Mouse (Mus musculus) NIH3T3 (cell line): ENCODE results near the gene Cdc37.

Experiments
- DNase-seq: peaks from one replicate; pipeline ENCODE4 v3.0.0-alpha.2; 2012; ENCODE audit warnings: low read depth

The Cdc37 gene

DNA sequence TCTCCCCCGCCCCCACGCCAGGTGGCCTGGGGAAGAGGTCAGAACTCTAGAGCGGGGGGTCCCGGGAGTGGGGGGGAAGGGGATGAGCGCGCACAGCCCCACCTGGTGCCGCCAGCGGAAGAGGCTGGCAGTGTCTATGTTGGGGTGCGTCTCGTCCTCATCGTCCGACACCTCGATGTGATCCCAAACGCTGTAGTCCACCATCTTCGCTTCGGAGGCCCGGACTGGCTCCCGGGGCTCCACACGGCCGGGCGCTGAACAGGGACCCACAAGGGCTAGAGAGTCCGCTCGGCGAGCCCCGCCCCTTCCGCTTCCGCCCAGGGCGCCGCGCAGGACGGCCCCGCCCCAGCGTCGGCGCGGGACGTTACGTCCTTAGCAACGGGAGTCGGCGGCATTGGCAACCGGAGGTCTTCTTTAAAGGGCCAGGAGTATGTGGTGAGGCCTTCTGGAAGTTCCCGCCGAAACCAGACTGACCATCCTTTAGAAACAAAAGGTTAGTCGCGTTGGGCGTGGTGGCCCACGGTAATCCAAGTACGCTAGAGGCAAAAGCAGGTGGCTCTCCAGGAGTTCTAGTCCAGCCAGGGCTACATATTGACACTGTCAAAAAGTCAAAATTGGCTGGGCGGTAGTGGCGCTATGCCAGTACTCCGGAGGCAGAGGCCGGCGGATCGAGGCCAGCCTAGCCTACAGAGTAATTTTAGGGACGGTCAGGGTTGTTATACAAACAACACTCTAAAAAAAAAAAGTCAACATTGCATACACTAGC, at the start of gene Cdc37:
TSS of gene Cdc37 (minus strand) at position 329 of the 766 bp plus-strand sequence.
- peak; percentile 95 for DNase-seq

DNA sequence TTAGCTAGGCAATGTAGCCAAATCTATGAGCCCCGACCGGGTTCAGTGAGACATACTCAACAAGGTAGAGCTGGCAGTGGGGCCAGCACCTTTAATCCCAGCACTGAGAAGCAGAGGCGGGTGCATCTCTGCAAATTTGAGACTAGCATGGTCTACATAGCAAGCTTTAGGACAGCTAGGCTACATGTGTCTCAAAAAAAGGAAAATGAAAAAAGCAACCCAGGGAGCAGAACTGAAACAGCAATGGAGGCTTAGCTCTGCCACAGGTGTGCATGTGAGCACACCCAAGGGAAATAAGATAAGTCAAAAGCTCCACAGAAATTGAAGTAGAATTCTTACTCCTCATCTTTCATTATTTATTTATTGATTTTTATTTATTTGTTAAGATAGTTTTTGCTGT, 49.2 kb upstream of the Cdc37 start:
- no peak for DNase-seq

DNA sequence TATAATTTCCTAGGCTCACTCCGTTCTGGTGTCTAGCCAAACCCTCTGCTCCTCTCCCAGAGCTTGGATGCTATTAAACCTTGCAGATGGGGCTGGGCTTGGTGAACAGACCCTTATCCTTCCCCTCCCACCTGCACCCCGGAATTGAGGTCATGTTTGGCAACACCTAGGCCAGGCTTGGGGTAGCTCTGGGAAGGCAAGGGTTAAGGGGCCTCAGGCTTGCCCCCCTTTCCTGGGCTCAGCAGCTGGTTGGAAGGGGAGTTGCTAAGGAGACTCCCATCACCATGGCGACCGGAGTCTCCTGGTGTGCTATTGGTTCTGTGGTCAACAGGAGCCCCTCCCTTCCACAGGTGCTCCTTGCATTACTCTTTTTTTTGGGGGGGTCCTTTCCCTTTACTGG, 48.2 kb upstream of the Cdc37 start:
- no peak for DNase-seq

DNA sequence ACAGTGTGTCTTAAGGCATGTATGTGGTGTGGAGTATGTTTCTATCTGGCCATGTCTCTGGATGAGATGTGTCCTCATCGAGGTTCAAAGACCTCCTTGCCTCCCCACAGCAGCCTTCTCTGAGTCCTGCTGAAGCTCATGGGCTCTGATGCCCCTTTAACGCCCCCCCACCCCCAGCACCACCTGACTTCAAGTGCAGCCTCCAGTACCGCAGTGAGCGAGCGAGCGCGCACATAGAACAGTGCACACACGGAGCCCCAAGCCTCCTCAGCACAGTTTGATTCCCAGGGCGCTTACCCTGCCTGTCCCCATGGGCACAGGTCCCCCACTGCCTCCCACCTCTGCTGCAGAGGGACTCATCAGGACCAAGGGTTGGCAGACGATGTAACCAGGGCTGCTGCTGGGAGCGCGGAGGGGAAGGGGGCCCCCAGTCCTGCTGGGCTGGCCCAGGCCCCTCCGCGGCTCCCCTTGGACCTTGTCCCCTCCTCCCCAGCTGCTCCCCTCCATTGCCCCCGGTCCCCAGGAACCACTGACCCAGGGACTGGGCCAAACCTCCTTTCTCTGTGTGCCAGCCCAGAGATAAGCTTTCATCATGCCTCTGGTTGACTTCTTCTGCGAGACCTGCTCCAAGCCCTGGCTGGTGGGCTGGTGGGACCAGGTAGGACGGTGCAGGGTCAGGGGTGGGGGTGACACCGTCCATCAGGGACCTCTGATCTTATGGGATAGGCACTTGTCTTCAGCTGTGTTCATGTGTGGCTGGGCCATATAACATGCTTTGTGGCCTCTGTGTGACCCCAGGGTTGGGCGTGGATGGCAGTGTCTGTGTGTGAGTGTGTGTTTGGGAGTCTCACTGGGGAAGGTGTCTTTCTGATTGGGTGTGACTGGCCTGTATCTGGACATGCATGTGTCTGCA, 47.0 kb upstream of the Cdc37 start:
- DNase-seq, result no peak

DNA sequence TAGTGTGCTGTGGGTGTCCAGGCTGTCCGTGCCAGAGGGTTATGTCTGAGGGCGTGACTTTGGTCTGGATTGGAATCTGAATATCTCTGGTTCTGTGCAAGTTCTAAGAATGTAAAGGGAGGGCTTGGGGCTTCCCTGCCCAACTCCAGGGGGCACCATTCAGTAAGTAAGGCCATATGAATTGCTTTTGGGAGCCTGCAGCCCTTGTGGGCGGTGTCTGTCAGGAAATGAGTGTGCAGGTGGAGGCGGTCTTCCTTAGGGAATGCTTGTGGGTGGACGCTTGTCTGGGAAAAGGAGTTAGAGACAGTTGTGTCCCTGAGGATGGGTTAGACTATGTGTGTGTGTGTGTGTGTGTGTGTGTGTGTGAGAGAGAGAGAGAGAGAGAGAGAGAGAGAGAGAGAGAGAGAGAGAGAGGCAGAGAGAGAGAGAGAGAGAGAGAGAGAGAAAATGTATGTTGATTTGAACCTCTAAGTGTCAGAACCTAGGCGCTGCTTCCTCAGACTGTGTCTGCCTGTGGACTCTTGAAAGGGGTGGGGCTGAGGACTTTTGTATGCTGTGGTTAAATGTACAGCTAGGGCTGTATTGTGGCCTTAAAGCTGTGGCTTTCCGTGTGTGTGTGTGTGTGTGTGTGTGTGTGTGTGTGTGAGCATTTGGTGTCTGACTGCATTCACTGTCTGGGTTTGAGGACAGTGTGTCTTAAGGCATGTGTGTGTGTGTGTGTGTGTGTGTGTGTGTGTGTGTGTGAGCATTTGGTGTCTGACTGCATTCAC, 46.1 kb upstream of the Cdc37 start:
- DNase-seq, result peak; percentile 63

DNA sequence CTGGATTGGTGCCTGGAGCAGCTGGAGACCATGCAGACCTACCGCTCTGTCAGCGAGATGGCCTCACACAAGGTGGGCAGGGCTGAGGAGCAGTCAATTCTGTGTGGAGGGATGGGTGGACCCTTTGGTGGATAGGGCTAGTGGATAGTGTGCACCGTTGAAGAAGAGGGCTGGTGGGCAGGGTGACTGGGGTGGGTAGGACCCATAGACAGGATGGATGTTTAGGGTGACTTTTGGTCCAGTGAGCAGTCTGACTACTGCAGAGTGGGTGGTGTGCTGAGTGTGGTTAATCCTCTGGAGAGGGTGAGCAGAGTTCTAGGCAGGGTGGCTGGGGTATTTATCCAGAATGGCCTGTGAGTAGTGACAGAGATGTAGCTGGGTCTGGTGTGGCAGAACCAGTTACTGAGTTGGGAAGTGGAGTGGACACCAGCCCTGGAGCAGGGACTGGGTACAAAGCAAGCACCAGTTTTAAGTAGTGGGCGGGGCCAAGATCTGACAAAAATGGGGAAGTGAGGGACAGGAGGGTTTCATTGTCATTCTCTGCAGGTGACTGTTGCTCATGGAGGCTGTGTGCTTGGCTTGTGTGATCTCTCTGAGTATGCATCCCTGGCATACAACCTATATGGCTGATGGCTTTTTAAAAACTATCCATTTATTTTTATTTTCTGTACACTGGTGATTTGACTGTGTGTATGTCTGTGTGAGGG, 45.2 kb upstream of the Cdc37 start:
- no peak for DNase-seq

DNA sequence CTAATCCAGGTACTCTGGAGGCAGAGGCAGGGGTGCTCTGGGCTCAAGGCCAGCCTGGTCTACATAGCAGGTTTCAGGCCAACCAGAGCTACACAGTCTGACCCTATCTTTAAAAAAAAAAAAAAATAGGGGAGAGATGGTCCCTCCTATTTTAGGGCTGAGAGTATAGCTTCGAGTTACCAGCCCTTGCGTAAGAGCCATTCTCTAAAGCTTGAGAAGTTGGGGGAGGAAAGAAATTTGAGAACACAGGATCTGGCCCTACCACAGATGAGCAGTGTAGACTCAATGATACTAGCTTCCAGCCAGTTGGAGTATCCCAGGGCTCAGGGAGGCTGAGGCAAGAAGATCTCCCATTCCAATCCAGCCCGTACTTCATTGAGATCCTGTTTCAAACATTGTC, 44.0 kb upstream of the Cdc37 start:
- DNase-seq, result peak; percentile 53

DNA sequence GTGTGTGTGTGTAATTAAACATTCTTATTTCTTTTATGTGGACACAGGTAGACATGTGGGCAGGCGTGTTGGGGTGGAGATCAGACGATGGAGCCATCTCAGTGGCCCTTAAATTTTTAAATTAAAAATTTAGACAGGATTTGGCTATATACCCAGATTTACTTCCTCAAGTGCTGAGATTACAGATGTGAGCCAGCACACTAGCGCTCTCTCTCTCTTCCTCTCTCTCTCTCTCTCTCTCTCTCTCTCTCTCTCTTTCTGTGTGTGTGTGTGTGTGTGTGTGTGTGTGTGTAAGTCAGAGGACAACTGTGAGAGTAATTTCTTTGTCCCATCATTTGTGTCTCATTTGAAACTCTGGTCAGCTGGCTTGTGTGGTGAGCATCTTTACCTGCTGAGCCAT, 40.9 kb upstream of the Cdc37 start:
- DNase-seq, result no peak

DNA sequence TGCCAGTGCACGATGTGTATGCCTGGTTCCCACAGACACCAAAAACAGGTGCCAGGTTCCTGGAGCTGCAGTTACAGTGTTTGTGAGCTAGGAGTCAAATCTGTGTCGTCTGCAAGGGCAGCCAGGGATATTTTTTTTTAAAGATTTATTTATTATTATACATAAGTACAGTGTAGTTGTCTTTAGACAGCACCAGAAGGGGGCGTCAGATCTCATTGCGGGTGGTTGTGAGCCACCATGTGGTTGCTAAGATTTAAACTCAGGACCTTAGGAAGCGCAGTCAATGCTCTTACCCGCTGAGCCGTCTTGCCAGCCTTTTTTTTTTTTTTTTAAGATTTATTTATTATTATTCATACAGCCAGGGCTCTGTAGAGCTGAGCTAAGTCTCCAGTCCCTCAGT, 40.1 kb upstream of the Cdc37 start:
- DNase-seq, result no peak

DNA sequence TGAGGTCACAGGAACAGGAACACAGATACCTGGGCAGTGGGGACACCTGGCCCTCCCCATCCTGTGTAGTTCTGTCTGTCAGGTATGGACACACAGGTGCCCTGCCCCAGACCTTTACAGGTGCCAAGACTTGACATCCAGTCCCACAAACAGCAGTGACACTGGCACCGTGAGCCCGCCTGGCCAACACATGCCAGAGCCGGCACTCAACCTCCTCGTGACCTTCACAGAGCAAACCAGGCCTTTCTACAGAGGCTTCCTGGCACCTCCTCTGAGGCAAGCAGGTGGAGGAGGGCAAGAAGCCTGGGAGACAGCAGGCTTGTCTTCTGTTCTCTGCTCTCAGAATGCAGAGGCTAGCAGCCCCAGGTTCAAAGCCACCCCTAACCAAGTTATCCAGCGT, 35.7 kb upstream of the Cdc37 start:
- DNase-seq, result no peak

DNA sequence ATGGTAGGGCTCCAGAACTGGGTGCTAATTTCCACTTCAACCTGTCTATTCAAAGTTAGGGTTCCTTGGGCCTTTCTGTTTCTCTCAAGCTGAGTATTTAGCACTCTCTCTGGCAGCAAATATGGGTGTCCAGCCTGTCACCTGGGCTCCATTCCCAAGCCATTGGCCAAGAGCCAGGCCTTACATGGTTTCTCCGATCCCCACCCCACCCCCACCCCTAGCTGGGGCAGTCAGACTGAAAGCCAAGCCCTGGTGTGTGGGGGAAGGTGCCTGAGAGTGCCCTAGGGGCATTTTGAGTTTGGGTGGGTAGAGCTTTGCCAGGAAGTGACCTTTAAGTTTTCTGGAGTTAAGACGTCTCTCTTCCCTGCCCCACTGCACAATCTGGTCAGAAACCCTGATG, 35.0 kb upstream of the Cdc37 start:
- peak; percentile 40 for DNase-seq

DNA sequence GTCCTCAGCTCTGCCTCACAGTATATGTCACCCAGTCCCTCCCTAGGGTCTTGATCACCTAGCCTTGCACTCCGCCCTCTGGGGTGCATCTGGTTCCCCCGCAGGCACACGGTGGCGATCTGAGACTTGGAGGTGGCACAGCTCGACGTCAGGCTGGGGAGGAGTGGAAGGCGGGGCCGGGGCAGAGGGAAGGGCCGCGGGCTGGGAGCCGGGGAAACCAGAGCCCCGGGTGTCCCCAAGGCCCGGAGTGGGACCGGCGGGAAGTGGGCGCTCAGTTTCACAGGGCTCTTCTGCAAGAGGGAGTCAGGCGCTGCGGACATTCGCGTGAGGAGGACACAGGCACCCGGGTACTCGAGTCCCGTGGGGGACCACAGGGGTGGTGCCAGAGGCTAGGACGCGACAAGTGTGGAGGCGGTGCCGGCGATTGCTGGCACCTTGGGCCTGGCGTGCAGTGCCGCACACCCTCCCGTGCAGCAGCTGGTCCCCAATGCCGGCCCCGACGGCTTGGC, 34.2 kb upstream of the Cdc37 start:
- DNase-seq, result no peak

DNA sequence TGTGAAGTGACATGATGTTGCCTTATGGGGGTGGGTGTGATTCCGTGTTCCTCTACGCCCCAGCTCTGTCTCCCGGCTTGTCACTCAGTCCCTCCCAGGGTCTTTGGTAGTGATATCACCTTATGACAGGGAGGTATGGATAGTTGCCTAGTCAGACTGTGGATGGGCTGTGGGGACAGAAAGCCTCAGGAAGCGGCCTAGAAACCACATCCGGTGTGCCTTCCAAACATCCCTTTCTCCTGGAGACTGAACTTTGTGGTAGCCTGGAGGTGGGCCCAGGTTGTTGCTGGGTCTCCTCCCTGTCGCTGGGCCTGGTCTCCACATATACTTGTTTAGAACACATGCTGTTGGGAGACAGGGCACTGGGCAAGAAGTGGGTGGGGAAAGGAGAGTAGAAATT, 33.6 kb upstream of the Cdc37 start:
- DNase-seq, result no peak

DNA sequence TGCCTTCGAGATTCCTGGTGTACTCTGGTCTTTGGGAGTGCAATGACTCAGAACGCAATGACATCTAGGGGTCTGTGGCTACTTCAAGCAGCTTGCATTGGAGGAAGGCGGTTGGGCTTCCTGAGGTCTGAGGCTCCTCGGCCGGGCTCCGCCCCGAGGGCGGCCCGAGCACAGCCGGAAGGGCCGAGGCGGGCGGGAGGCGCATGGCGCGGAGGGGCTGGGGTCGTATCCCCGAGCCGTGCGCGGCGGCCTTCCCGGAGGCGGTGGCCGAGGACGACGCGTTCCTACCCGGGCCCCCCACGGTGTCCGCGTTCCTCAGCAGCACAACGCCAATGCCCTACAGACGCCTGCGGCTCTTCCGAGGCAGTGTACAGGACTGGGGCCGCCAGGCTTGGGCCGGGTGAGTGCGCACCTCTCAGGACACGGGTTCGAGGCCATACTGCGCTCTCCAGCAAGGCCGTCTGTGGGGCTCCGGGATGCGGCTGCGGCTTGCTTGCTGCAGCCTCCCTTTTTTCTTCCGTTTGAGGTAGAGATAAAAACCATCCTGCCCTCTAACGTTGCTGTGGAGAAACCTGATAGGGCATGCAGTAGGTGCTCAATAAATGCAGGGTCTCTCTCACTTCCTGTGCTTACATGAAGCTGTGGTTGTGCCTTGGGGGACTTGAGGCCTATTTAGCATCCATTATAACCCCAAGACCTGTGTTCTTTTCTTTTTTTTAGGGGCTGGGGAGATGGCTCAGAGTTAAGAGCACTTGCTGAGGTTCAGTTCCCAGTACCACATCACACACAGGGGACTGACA, 31.8 kb upstream of the Cdc37 start:
- DNase-seq, result peak; percentile 83

DNA sequence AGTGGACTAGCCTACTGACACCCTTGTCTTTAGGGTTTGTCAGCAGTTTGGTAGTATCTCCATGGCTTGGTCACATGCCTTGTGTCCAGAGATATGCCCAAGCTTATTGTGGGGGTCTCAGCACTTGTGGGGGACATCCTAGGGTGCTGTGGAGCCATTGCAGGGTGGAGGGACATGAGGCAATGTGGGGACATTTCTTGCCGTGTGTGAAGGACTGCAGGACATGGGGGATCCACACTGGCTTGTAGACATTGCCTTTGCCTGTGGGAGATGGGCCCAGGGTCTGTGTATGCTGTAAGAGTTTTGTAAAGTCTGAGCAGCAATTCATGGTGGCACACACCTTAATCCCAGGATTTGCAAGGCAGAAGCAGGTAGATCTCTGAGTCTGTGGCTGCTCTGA, 31.1 kb upstream of the Cdc37 start:
- no peak for DNase-seq

DNA sequence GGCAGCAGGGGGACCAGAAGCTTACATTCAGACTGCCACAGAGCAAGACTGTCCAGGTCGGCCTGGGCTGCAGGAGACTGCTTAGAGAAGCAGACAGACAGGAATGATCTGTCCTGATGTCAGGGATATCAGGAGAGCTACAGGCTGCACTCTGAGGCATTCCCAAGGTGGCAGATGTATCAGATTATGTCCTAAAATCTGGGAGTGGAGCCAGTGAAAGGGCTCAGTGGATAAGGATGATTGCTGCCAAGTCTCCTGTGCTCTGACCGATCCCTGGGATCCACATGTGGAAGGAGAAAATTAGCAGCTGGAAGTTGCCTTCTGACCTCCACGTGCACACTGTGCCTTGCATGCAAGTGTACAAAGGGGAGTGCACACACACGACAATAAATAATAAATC, 30.6 kb upstream of the Cdc37 start:
- DNase-seq, result peak; percentile 50

DNA sequence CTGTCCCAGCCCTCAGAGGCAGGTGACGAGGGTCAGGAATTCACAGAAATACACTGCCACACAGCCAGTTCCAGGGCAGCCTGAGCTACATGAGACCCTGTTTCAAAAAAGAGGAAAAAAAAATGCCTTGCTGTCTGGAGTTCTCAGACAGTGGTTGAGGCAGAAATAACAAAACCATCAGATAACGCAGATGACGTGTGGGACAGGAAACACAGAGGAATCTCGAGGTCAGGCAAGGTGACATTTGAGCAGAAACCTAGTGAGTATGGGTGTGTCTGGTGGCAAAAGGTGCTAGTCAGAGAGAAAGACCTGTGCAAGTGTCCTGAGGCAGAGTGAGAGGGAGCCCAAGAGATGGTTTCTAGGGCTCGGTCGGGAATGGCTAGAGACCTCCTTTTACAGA, 22.6 kb upstream of the Cdc37 start:
- no peak for DNase-seq

DNA sequence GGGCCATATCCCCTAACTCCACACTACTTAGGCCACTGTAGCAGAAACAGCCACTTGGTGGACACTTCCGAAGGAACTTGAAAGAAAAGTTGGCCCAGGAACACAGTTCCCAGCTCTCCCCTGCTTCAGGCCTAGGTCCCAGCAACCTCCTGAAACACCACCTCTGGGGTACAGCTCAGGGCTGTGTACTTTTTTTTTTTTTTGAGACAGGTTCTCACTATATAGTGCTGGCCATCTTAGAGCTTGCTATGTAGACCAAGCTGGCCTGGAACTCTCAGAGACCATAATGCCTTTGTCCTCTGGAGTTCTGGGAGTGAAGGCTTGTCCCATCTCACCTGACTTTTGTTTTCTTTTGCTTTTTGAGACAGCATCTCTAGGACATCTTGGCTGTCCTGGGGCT, 19.4 kb upstream of the Cdc37 start:
- no peak for DNase-seq

DNA sequence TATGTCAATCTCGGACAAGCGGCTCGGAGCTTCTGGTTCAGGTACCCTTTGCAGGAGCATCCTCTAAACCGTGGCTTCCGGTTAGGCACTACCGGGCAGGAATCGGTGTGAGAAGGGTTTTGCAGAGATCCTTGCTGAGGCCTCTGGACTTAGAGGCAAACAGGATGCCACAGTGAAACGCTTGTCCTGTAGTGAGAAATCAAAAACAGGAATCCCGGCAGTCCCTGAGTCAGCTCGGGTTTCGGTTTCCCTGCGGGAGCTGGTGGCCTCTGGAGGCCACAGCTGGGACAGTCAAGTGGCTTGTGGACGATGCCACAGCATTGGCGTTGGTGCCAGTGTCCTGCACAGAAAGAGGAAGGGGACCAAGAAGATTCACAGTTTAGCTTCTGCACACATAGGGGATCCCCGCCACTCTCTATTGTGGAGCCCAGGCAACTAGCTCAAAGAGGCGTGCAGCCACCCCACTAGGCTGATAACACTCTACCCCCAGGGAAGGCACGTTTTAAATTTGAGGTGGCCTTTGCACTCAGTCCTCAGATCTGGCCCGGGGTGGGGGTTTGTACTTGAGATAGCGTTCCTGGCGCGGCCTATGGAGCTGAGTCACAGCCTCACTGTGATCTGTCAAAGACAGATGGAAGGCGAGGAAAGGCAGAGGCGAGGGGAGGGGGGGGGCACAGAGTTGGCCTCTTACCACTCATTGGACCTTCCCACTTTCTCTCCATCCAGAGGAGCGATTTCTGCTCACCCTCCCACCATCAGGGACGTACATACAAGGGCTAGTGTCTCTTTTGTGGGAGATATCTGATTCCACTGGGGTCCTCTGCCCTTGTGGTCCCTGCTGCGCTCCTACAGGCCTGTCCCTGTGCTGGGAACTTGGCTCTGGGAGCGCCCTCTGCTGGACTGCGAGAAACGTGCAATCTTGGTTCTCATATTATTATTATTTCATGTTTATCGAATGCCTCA, 18.7 kb upstream of the Cdc37 start:
- peak; percentile 93 for DNase-seq
